Mouse (Mus musculus) limb, embryonic 13.5 days (tissue): ENCODE measurements at regions not wholly inside any gene's neighbourhood (a gene's known extent, or its start where the extent isn't known, plus 50 kb on each side); places are given as distances from the start of the nearest gene placed in this dataset.

Experiments
- ATAC-seq: fragments of 200-750 bp; cut with Nextera tagmentation; 2 replicates; pipeline ENCODE4 v1.8.0; 2017; ENCODE audit warnings: low read depth, moderate number of reproducible peaks, moderate TSS enrichment; ENCODE audit not compliant: low FRiP score
- H3K27ac ChIP-seq: fragments of 300-500 bp; sonication (generic); 2 replicates; pipeline ENCODE4 v1.5.1; 2015; ENCODE audit warnings: inconsistent platforms, mild to moderate bottlenecking, moderate library complexity
- H3K27me3 ChIP-seq: fragments of 300-500 bp; sonication (generic); 2 replicates; pipeline ENCODE4 v1.6.1; 2015; ENCODE audit warnings: mild to moderate bottlenecking, inconsistent platforms
- H3K36me3 ChIP-seq: fragments of 300-500 bp; sonication (generic); 2 replicates; pipeline ENCODE4 v1.6.1; 2015; ENCODE audit warnings: inconsistent platforms, mild to moderate bottlenecking, moderate library complexity
- H3K4me1 ChIP-seq: fragments of 300-500 bp; sonication (generic); 2 replicates; pipeline ENCODE4 v1.6.1; 2015; ENCODE audit warnings: inconsistent platforms
- H3K4me2 ChIP-seq: fragments of 300-500 bp; sonication (generic); replicated peaks from 2 replicates; pipeline ENCODE4 v1.6.1; 2015; ENCODE audit warnings: inconsistent platforms, mild to moderate bottlenecking, moderate library complexity
- H3K4me3 ChIP-seq: fragments of 300-500 bp; sonication (generic); 2 replicates; pipeline ENCODE4 v1.5.1; 2015; ENCODE audit warnings: moderate library complexity, mild to moderate bottlenecking, inconsistent platforms
- H3K9ac ChIP-seq: fragments of 300-500 bp; sonication (generic); 2 replicates; pipeline ENCODE4 v1.6.1; 2015; ENCODE audit warnings: mild to moderate bottlenecking, inconsistent platforms
- H3K9me3 ChIP-seq: fragments of 300-500 bp; sonication (generic); 2 replicates; pipeline ENCODE4 v1.6.1; 2016; ENCODE audit warnings: inconsistent platforms
- WGBS: fragments of 180-500 bp; shearing (Covaris S2); methylation state at CpG from one replicate; pipeline ENCODE4 v1.1.7; 2015; 5-methylcytosine and 5-hydroxymethylcytosine counted together

DNA sequence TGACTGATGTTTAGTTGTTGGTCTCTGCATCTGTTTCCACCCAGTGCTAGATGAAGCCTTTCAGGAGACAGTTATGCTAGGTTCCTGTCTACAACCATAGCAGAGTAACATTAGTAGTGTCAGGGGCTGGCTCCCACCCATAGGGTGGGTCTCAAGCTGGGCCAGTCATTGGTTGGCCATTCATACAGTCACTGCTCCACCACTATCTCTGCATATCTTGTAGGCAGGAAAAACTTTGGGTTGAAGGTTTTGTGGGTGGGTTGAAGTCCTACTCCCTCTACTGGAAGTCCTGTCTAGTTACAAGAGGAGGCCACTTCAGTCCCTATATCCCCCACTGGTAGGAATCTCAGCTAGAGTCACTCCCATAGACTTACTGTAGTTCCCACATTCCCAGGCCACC is 306.3 kb downstream of the Ankrd50 start:
- Histone ChIP-seq H3K9ac (no peak overlapping the region), H3K27me3 (no peaks in the 10 kb centered on the region), H3K4me3 (no peak overlapping the region), H3K27ac (no peak overlapping the region), H3K4me1 (peaks cover 10% of the 10 kb centered on the region; the same call in 1 of the 2 replicates), H3K36me3 (no peaks in the 10 kb centered on the region), H3K4me2 (no peak overlapping the region), H3K9me3 (no peaks in the 10 kb centered on the region)
- ATAC-seq = no peak

- Histone ChIP-seq H3K27me3 (no peaks in the 10 kb centered on the region), H3K36me3 (no peaks in the 10 kb centered on the region)
These were observed 308.7 kb downstream of the Ankrd50 start for GRCm38 (mm10) chr3:38175946-38176345.

DNA sequence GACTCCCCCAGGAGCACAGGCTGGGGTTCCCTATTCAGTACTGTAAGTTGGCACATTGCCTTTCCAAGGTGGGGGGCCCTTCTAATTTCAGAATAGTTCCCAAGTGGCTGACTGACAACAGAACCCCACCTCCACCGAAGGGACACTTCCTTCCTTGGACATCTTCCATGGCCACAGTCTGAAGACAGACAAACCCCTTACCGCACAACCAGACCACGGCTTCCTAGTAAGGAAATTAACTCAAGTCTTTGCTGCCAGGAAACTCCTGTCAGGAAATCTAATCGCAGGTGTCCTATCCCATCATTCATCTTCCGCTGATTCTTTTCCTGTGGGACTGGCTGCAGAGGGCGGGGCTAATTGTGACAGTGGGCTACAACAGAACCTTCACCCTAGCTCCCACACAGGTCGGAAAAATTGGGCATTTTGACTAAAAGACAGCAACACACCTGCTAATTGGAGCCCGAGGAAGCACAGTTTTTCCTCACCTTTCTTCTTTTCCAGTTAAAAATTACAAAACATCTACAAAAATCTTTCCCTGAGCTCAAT is 309.8 kb downstream of the Ankrd50 start:
- Histone ChIP-seq H3K9ac (no peak overlapping the region), H3K36me3 (no peaks in the 10 kb centered on the region), H3K4me1 (peaks cover 10% of the 10 kb centered on the region; the same call in 1 of the 2 replicates), H3K27me3 (no peaks in the 10 kb centered on the region), H3K4me3 (no peak overlapping the region), H3K27ac (no peak overlapping the region), H3K4me2 (no peak overlapping the region), H3K9me3 (no peaks in the 10 kb centered on the region)
- no peak for ATAC-seq
- 68% methylated on average over 8 of the region's 8 CpGs for WGBS

More at GRCm38 (mm10) chr3:38175946-38176345, 308.7 kb downstream of the Ankrd50 start:
- ATAC-seq = no peak
- Histone ChIP-seq H3K4me3 (no peak overlapping the region), H3K4me2 (no peak overlapping the region), H3K27ac (peak overlapping the region; percentile 35), H3K9me3 (no peaks in the 10 kb centered on the region), H3K9ac (no peak overlapping the region), H3K4me1 (peaks cover 10% of the 10 kb centered on the region; the same call in 1 of the 2 replicates)
- WGBS = 77% methylated on average over 12 of the region's 12 CpGs

GRCm38 (mm10) chr3:38152408-38152807 is 332.2 kb downstream of the Ankrd50 start:
- H3K9ac ChIP-seq = no peak overlapping the region
- no peaks in the 10 kb centered on the region for H3K27me3 ChIP-seq
- H3K4me3 ChIP-seq = no peak overlapping the region
- no peak overlapping the region for H3K27ac ChIP-seq
- no peak overlapping the region for H3K4me2 ChIP-seq
- WGBS = 52% methylated on average over 1 of the region's 1 CpGs
- no peaks in the 10 kb centered on the region for H3K9me3 ChIP-seq
- H3K4me1 ChIP-seq = peaks cover 7% of the 10 kb centered on the region
- H3K36me3 ChIP-seq = no peaks in the 10 kb centered on the region
- no peak for ATAC-seq

GRCm38 (mm10) chr3:38151821-38152220 is 332.8 kb downstream of the Ankrd50 start:
- Histone ChIP-seq H3K27ac (no peak overlapping the region), H3K9me3 (no peaks in the 10 kb centered on the region), H3K4me3 (no peak overlapping the region), H3K36me3 (no peaks in the 10 kb centered on the region), H3K9ac (no peak overlapping the region), H3K4me2 (no peak overlapping the region), H3K27me3 (no peaks in the 10 kb centered on the region), H3K4me1 (peaks cover 7% of the 10 kb centered on the region)
- no peak for ATAC-seq
- WGBS = 84% methylated on average over 6 of the region's 6 CpGs

- no peak overlapping the region for H3K9ac ChIP-seq
- 90% methylated on average over 2 of the region's 2 CpGs for WGBS
These were observed 338.0 kb downstream of the Ankrd50 start for GRCm38 (mm10) chr3:38146663-38147062.

DNA sequence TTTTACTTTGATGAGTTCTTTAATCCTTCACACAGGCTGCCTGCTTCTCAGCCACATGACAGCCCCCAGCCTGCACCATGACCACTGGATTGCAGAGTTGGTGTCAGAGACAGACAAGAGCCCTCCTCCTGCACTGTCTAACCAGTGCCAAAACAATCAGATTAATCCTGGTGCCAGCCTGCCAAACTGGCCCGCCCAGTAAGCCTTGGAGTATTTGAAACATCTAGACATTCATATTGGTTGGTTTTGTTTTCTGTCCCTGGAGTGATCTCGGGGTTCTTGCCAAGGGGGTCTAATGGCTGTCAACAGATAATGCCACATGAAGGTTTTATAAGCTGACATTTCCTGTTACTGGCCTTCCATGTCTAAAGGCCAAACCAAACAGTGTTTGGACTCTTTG is 339.2 kb downstream of the Ankrd50 start:
- Histone ChIP-seq H3K27me3 (no peaks in the 10 kb centered on the region), H3K4me1 (peaks cover 18% of the 10 kb centered on the region), H3K27ac (no peak overlapping the region), H3K4me2 (no peak overlapping the region), H3K4me3 (no peak overlapping the region), H3K36me3 (no peaks in the 10 kb centered on the region), H3K9ac (no peak overlapping the region), H3K9me3 (no peaks in the 10 kb centered on the region)
- no peak for ATAC-seq
- WGBS = 67% methylated on average over 2 of the region's 2 CpGs

More at GRCm38 (mm10) chr3:38146663-38147062, 338.0 kb downstream of the Ankrd50 start:
- H3K27me3 ChIP-seq = no peaks in the 10 kb centered on the region
- H3K4me2 ChIP-seq = no peak overlapping the region
- no peak overlapping the region for H3K27ac ChIP-seq
- H3K9me3 ChIP-seq = no peaks in the 10 kb centered on the region
- ATAC-seq = no peak
- H3K4me1 ChIP-seq = peaks cover 18% of the 10 kb centered on the region
- H3K4me3 ChIP-seq = no peak overlapping the region
- H3K36me3 ChIP-seq = no peaks in the 10 kb centered on the region

GRCm38 (mm10) chr3:38144650-38145049 is 340.0 kb downstream of the Ankrd50 start:
- Histone ChIP-seq H3K4me3 (no peak overlapping the region), H3K27ac (no peak overlapping the region), H3K36me3 (no peaks in the 10 kb centered on the region), H3K4me1 (peaks cover 18% of the 10 kb centered on the region), H3K27me3 (no peaks in the 10 kb centered on the region), H3K9me3 (no peaks in the 10 kb centered on the region), H3K9ac (no peak overlapping the region), H3K4me2 (no peak overlapping the region)
- no peak for ATAC-seq

DNA sequence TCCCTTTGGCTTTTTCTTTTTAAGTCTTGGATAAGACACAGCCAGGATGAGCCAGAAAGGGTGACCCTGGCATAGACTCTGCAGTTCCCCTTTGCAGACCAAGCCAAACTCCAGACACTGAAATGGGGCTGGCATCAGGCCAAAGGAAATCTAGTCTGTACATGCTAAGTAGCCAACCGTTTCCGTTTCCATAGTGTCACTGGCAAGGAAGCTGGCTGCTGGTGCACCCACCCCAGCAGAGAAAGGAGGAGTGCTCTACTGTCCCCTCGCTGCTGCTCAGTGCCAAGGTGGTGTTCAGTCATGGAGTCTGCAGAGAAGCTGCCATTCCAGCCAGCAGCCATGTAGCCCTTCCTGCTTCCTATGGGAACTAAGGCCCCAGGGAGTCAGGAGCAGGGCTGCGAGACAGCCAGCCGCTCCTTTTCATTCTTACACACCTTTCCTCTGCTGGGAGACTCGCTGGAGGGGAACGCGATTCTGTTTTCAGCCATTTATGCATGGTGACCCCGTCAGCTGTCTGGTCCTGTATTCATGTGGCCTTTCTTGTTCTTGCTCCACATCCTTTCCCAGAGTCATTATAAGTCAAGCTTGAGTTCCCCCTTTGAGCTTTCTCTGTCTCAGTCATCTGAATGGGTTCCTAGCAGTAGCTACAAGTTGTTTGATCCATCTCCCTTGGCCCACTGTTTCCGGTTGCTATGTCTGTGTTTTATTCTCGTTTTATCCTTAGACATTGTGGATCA is 341.3 kb downstream of the Ankrd50 start:
- Histone ChIP-seq H3K36me3 (no peaks in the 10 kb centered on the region), H3K4me3 (no peak overlapping the region), H3K4me1 (peaks cover 11% of the 10 kb centered on the region), H3K27me3 (no peaks in the 10 kb centered on the region), H3K9me3 (no peaks in the 10 kb centered on the region), H3K27ac (no peak overlapping the region), H3K4me2 (no peak overlapping the region), H3K9ac (no peak overlapping the region)
- WGBS = 64% methylated on average over 11 of the region's 11 CpGs
- peak; percentile 36; the same call in 1 of the 2 replicates for ATAC-seq

GRCm38 (mm10) chr3:38139387-38139786 is 345.3 kb downstream of the Ankrd50 start:
- Histone ChIP-seq H3K4me1 (peaks cover 11% of the 10 kb centered on the region), H3K36me3 (no peaks in the 10 kb centered on the region), H3K27ac (no peak overlapping the region), H3K27me3 (no peaks in the 10 kb centered on the region), H3K9ac (no peak overlapping the region), H3K4me2 (no peak overlapping the region), H3K4me3 (no peak overlapping the region), H3K9me3 (no peaks in the 10 kb centered on the region)
- ATAC-seq = no peak; the same call in 1 of the 2 replicates
- WGBS = 67% methylated on average over 4 of the region's 4 CpGs

- H3K4me1 ChIP-seq = peaks cover 4% of the 10 kb centered on the region
- H3K36me3 ChIP-seq = no peaks in the 10 kb centered on the region
- ATAC-seq = no peak
- H3K4me2 ChIP-seq = no peak overlapping the region
- no peaks in the 10 kb centered on the region for H3K27me3 ChIP-seq
- no peak overlapping the region for H3K27ac ChIP-seq
- 82% methylated on average over 5 of the region's 5 CpGs for WGBS
- H3K9ac ChIP-seq = no peak overlapping the region
- H3K4me3 ChIP-seq = no peak overlapping the region
- no peaks in the 10 kb centered on the region for H3K9me3 ChIP-seq
These were observed 346.6 kb downstream of the Ankrd50 start for GRCm38 (mm10) chr3:38138014-38138413.

DNA sequence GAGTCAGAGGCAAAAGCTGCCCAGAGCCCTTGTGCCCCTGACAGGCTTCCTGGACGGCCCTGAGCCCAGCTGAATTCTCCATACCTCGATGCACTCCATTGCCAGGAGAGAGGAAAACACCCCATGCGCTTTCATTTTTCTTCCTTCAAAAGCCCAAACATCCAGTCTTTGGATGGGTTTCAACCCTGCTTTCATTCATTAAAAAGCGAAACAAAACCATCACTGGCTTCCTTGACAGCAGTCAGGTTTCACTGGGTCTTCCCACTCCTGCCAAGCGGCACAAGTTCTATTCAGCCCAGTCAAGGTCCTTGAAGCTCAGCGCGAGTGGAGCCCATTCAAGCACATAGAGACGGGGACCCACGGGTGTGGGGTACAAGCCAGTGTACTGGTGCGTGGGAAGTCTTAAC is 348.8 kb downstream of the Ankrd50 start:
- peaks cover 9% of the 10 kb centered on the region; the same call in 1 of the 2 replicates for H3K4me1 ChIP-seq
- WGBS = 88% methylated on average over 10 of the region's 10 CpGs
- H3K9ac ChIP-seq = no peak overlapping the region
- no peak overlapping the region for H3K4me3 ChIP-seq
- no peak overlapping the region for H3K4me2 ChIP-seq
- ATAC-seq = no peak
- no peaks in the 10 kb centered on the region for H3K9me3 ChIP-seq
- H3K27ac ChIP-seq = no peak overlapping the region
- no peaks in the 10 kb centered on the region for H3K27me3 ChIP-seq
- no peaks in the 10 kb centered on the region for H3K36me3 ChIP-seq

- no peak overlapping the region for H3K9ac ChIP-seq
- H3K27ac ChIP-seq = no peak overlapping the region
- H3K4me3 ChIP-seq = no peak overlapping the region
- no peaks in the 10 kb centered on the region for H3K27me3 ChIP-seq
- no peak for ATAC-seq
- H3K36me3 ChIP-seq = no peaks in the 10 kb centered on the region
- no peak overlapping the region for H3K4me2 ChIP-seq
- 86% methylated on average over 4 of the region's 4 CpGs for WGBS
- H3K9me3 ChIP-seq = no peaks in the 10 kb centered on the region
- peaks cover 9% of the 10 kb centered on the region; the same call in 1 of the 2 replicates for H3K4me1 ChIP-seq
These were observed 350.2 kb downstream of the Ankrd50 start for GRCm38 (mm10) chr3:38134425-38134824.
